Mouse (Mus musculus) heart, embryonic 11.5 days (tissue): Measurements from ENCODE around the gene Gabrb1. TPM values are rescaled to one million over a fixed set of nuclear protein-coding genes. Genes with fewer than 3 reads are reported as not detected.
A peak's percentile ranks its signal among the peaks of the same experiment; 100 is the strongest.

Experiments
- ATAC-seq: fragments of 200-750 bp; cut with Nextera tagmentation; replicated peaks from 2 replicates; pipeline ENCODE4 v1.8.0; 2017; ENCODE audit warnings: moderate library complexity; ENCODE audit not compliant: insufficient number of reproducible peaks, low FRiP score, low TSS enrichment
- H3K27ac ChIP-seq: fragments of 300-500 bp; sonication (generic); 2 replicates; pipeline ENCODE4 v1.5.1; 2014; ENCODE audit warnings: mild to moderate bottlenecking, low read depth, low read length
- H3K27me3 ChIP-seq: fragments of 300-500 bp; sonication (generic); 2 replicates; pipeline ENCODE4 v1.6.1; 2014; ENCODE audit warnings: mild to moderate bottlenecking, low read length, mixed read lengths; ENCODE audit not compliant: control insufficient read depth, insufficient read depth
- H3K36me3 ChIP-seq: fragments of 300-500 bp; sonication (generic); 2 replicates; pipeline ENCODE4 v1.6.1; 2014; ENCODE audit warnings: mild to moderate bottlenecking, low read length, moderate library complexity, mixed read lengths; ENCODE audit not compliant: control insufficient read depth, insufficient read depth
- H3K4me1 ChIP-seq: fragments of 300-500 bp; sonication (generic); 2 replicates; pipeline ENCODE4 v1.6.1; 2014; ENCODE audit warnings: low read length; ENCODE audit not compliant: control insufficient read depth, insufficient read depth
- H3K4me2 ChIP-seq: fragments of 300-500 bp; sonication (generic); 2 replicates; pipeline ENCODE4 v1.6.1; 2014; ENCODE audit warnings: mild to moderate bottlenecking, moderate library complexity
- H3K4me3 ChIP-seq: fragments of 300-500 bp; sonication (generic); 2 replicates; pipeline ENCODE4 v1.5.1; 2014; ENCODE audit warnings: low read depth, low read length
- H3K9ac ChIP-seq: fragments of 300-500 bp; sonication (generic); 2 replicates; pipeline ENCODE4 v1.6.1; 2014; ENCODE audit warnings: mild to moderate bottlenecking, low read depth, low read length, moderate library complexity
- H3K9me3 ChIP-seq: fragments of 300-500 bp; sonication (generic); replicated peaks from 2 replicates; pipeline ENCODE4 v1.6.1; 2016; ENCODE audit warnings: low read length; ENCODE audit not compliant: control insufficient read depth
- WGBS: fragments of 180-500 bp; shearing (Covaris S2); extraction: QIAGEN DNeasy Blood & Tissue Kit; methylation state at CpG from one replicate; pipeline ENCODE4 v1.1.7; 2014; ENCODE audit not compliant: insufficient replicate concordance; 5-methylcytosine and 5-hydroxymethylcytosine counted together
- polyA plus RNA-seq: library from polyadenylated mRNA; unstranded; fragments of >200 nt; fragmentation: Nextera tagmentation; extraction: Ambion mirVana; gene quantifications from 2 replicates; pipeline ENCODE4 v1.2.1, GENCODE M21; 2014

Gabrb1 gene
- polyA plus RNA-seq: 1.1 and 1.7 TPM in 2 replicates

- peak; percentile 79 for ATAC-seq
- no peak within 1 kb of the TSS for H3K27ac ChIP-seq
- WGBS: under 1% methylated on average over 49 of the region's 49 CpGs
- no peaks in the 10 kb centered on the region for H3K4me1 ChIP-seq
- H3K9ac ChIP-seq: peak within 1 kb of the TSS; percentile 61
- H3K27me3 ChIP-seq: peaks cover 8% of the 10 kb centered on the region
- H3K4me3 ChIP-seq: peak within 1 kb of the TSS; percentile 65
- no peaks in the 10 kb centered on the region for H3K36me3 ChIP-seq
- no peaks in the 10 kb centered on the region for H3K9me3 ChIP-seq
- peak within 1 kb of the TSS; percentile 97 for H3K4me2 ChIP-seq
Measured at GRCm38 (mm10) chr5:71657482-71658114, at the start of gene Gabrb1. Gene Gabrb1, plus strand, starts transcription at chr5:71658113.

GRCm38 (mm10) chr5:71608735-71609134 is 49.2 kb upstream of the Gabrb1 start:
- Histone ChIP-seq H3K4me2 (no peak overlapping the region), H3K4me3 (no peak overlapping the region), H3K9me3 (no peaks in the 10 kb centered on the region), H3K9ac (no peak overlapping the region), H3K27me3 (no peaks in the 10 kb centered on the region), H3K27ac (no peak overlapping the region), H3K36me3 (no peaks in the 10 kb centered on the region), H3K4me1 (0 out of 2 replicates have a peak, but pooled peaks cover 2% of the 10 kb centered on the region)
- WGBS: 85% methylated on average over 1 of the region's 1 CpGs
- ATAC-seq: no peak

- Histone ChIP-seq H3K27me3 (no peaks in the 10 kb centered on the region), H3K4me3 (no peak overlapping the region), H3K4me1 (no peaks in the 10 kb centered on the region), H3K9ac (no peak overlapping the region), H3K4me2 (no peak overlapping the region), H3K9me3 (no peaks in the 10 kb centered on the region), H3K27ac (no peak overlapping the region), H3K36me3 (no peaks in the 10 kb centered on the region)
- WGBS: 89% methylated on average over 1 of the region's 1 CpGs
- ATAC-seq: no peak
Measured at GRCm38 (mm10) chr5:71614311-71614710, 43.6 kb upstream of the Gabrb1 start.

- H3K9ac ChIP-seq: no peak overlapping the region
- H3K4me2 ChIP-seq: no peak overlapping the region
- no peak for ATAC-seq
- H3K4me1 ChIP-seq: no peaks in the 10 kb centered on the region
- no peak overlapping the region for H3K4me3 ChIP-seq
- 45% methylated on average over 4 of the region's 4 CpGs for WGBS
- no peaks in the 10 kb centered on the region for H3K9me3 ChIP-seq
- no peak overlapping the region for H3K27ac ChIP-seq
- no peaks in the 10 kb centered on the region for H3K27me3 ChIP-seq
- no peaks in the 10 kb centered on the region for H3K36me3 ChIP-seq
Measured at GRCm38 (mm10) chr5:71616734-71617133, 41.2 kb upstream of the Gabrb1 start.

GRCm38 (mm10) chr5:71627820-71628219 is 30.1 kb upstream of the Gabrb1 start:
- H3K36me3 ChIP-seq: no peaks in the 10 kb centered on the region
- 80% methylated on average over 3 of the region's 3 CpGs for WGBS
- ATAC-seq: no peak
- no peak overlapping the region for H3K4me3 ChIP-seq
- H3K9me3 ChIP-seq: no peaks in the 10 kb centered on the region
- H3K4me1 ChIP-seq: no peaks in the 10 kb centered on the region
- H3K27ac ChIP-seq: no peak overlapping the region
- no peaks in the 10 kb centered on the region for H3K27me3 ChIP-seq
- H3K4me2 ChIP-seq: no peak overlapping the region
- no peak overlapping the region for H3K9ac ChIP-seq

GRCm38 (mm10) chr5:71639804-71640203 is 18.1 kb upstream of the Gabrb1 start:
- Histone ChIP-seq H3K9me3 (no peaks in the 10 kb centered on the region), H3K4me3 (no peak overlapping the region), H3K36me3 (no peaks in the 10 kb centered on the region), H3K4me1 (no peaks in the 10 kb centered on the region), H3K27ac (no peak overlapping the region), H3K9ac (no peak overlapping the region), H3K4me2 (no peak overlapping the region), H3K27me3 (no peaks in the 10 kb centered on the region)
- no peak for ATAC-seq
- WGBS: 85% methylated on average over 10 of the region's 10 CpGs

GRCm38 (mm10) chr5:71648108-71648507 is 9.8 kb upstream of the Gabrb1 start:
- Histone ChIP-seq H3K36me3 (no peaks in the 10 kb centered on the region), H3K9me3 (no peaks in the 10 kb centered on the region), H3K4me2 (no peak overlapping the region), H3K27me3 (no peaks in the 10 kb centered on the region), H3K4me1 (no peaks in the 10 kb centered on the region), H3K4me3 (no peak overlapping the region), H3K9ac (no peak overlapping the region), H3K27ac (no peak overlapping the region)
- 79% methylated on average over 2 of the region's 2 CpGs for WGBS
- no peak for ATAC-seq

GRCm38 (mm10) chr5:71654056-71654455 is 3.9 kb upstream of the Gabrb1 start:
- Histone ChIP-seq H3K27ac (no peak overlapping the region), H3K36me3 (no peaks in the 10 kb centered on the region), H3K4me1 (no peaks in the 10 kb centered on the region), H3K4me2 (no peak overlapping the region), H3K9me3 (no peaks in the 10 kb centered on the region), H3K4me3 (no peak overlapping the region), H3K9ac (no peak overlapping the region), H3K27me3 (peaks cover 8% of the 10 kb centered on the region)
- ATAC-seq: no peak
- 78% methylated on average over 5 of the region's 5 CpGs for WGBS

- WGBS: 7% methylated on average over 10 of the region's 10 CpGs
- H3K27ac ChIP-seq: no peak overlapping the region
- H3K36me3 ChIP-seq: no peaks in the 10 kb centered on the region
- H3K4me3 ChIP-seq: peak overlapping the region; percentile 65
- no peak for ATAC-seq
- peaks cover 8% of the 10 kb centered on the region for H3K27me3 ChIP-seq
- peak overlapping the region; percentile 97 for H3K4me2 ChIP-seq
- no peaks in the 10 kb centered on the region for H3K9me3 ChIP-seq
- no peaks in the 10 kb centered on the region for H3K4me1 ChIP-seq
- no peak overlapping the region for H3K9ac ChIP-seq
Measured at GRCm38 (mm10) chr5:71656771-71657170, 1.1 kb upstream of the Gabrb1 start.
